Mouse (Mus musculus) layer of hippocampus, postnatal 10 days (tissue): ENCODE results near the gene Lbr. TPM values are rescaled to one million over a fixed set of nuclear protein-coding genes. Genes with fewer than 3 reads are reported as not detected.

Experiments
- DNase-seq, 2 experiments: peaks; one replicate each; pipeline ENCODE4 v3.0.0; 2021; ENCODE audit warnings: low spot score in 2 of 2
- long read RNA-seq: library from polyadenylated mRNA; stranded (forward); transcript quantifications from one replicate; pipeline ENCODE4 v2.0.0, GENCODE M21; 2023
- total RNA-seq, 2 experiments: library from RNA; stranded (reverse); gene quantifications; 2 replicates each; pipeline ENCODE4 v1.2.3; 2021

The Lbr gene
- total RNA-seq = 10 to 100 TPM; 15.0 to 17.8 TPM
- long read RNA-seq, transcript Lbr-201 (14 exons, 3,510 nt) = major isoform, 12 of 13 reads
- long read RNA-seq, partial matches to known transcripts = 0 of 13 reads
- long read RNA-seq, other reads (novel, unspliced or antisense) = 1 of 13 reads

GRCm38 (mm10) chr1:181842781-181843180 is at the start of gene Lbr:
Lbr (minus strand) TSS chr1:181843046.
- no peak for DNase-seq

DNA sequence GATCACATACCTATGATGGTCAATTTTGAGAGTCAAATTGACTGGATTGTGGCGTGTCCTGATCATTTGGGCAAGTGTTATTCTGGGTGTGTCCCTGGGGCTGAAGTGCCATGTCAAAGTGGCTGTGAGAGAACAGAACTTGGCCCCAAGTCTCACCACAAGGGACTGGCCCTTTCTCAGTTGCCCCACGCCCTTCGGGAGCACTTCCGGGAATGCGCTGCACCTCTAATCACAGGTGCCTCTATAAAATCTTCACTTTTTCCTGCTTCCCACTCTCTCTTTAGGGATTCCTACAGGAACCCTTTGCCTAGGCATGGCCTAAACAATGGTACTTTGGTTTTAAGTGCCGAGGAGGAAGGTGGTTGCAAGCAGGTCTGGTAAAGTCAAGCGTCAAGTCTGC is 46.8 kb upstream of the Lbr start:
- no peak for DNase-seq

GRCm38 (mm10) chr1:181888801-181889200 is 46.0 kb upstream of the Lbr start:
- peak; percentile 97 to 98 for DNase-seq

DNA sequence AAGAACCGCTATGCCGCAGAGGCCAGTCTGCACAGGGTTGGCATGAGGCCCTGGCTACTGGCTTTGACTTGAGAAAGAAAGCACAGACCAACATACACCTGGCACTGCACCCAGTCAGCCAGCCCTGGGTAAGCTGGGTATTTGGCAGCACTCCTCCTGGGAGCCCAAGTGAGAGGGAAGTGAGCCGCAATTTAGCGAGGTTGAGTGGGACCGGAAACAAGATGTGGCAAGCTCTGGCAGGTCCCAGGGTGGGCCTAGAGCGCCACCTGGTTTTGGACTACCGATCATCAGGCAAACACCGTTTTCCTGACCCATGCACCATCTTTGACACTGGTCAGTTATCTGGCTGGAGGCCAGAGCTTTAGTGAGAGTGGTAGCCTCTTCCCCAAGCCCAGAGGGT is 38.7 kb upstream of the Lbr start:
- DNase-seq = peak; percentile 56 to 68

GRCm38 (mm10) chr1:181880752-181881325 is 38.0 kb upstream of the Lbr start:
- peak in 1 of 2 experiments; percentile 39 for DNase-seq

GRCm38 (mm10) chr1:181878436-181878835 is 35.6 kb upstream of the Lbr start:
- peak; percentile 43 to 63 for DNase-seq

DNA sequence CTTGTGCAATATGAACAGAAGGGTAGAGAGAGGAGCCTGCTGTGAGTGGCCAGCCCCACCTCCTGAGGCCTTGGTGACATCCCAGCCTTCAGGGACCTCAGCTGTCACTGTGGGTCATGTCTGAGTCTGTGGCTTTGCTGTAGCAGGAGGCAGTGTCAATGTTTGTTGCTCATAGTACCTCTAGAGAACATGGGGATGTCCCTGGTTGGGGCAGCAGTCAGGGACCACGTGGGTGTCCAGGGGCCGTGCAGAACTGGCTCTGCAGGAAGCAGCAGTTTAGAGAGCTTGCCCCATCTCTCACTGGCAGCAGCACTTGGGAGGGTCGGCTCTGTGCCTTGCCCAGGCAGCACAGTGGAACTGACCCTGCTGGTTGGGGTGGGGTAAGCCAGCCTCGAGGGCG is 34.2 kb upstream of the Lbr start:
- no peak for DNase-seq

DNA sequence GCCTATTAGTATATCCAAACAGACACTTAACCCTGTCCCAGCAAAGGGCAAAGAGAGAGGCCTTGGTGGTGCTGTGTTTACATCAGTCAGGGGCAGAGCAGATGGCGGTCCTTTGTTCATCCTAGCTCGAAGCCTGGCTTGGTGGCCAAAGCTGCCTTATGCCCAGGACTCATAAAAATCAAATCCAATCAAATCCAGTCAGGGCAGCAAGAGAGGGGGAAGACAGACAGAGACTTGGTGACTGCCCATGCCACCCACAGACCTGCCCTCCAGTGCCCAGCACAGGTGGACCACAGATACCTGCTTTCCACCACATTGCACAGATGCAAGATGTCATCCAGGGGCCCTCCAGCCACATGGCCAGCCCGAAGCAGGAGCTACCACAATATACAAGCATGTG is 33.8 kb upstream of the Lbr start:
- no peak for DNase-seq

GRCm38 (mm10) chr1:181873086-181873920 is 30.5 kb upstream of the Lbr start:
- no peak for DNase-seq

- no peak for DNase-seq
Measured at GRCm38 (mm10) chr1:181872639-181873038, 29.8 kb upstream of the Lbr start.

- DNase-seq = no peak
Measured at GRCm38 (mm10) chr1:181866429-181867280, 23.8 kb upstream of the Lbr start.

GRCm38 (mm10) chr1:181865863-181866216 is 23.0 kb upstream of the Lbr start:
- DNase-seq = no peak

GRCm38 (mm10) chr1:181864971-181865862 is 22.4 kb upstream of the Lbr start:
- no peak for DNase-seq

GRCm38 (mm10) chr1:181863431-181863830 is 20.6 kb upstream of the Lbr start:
- no peak for DNase-seq

DNA sequence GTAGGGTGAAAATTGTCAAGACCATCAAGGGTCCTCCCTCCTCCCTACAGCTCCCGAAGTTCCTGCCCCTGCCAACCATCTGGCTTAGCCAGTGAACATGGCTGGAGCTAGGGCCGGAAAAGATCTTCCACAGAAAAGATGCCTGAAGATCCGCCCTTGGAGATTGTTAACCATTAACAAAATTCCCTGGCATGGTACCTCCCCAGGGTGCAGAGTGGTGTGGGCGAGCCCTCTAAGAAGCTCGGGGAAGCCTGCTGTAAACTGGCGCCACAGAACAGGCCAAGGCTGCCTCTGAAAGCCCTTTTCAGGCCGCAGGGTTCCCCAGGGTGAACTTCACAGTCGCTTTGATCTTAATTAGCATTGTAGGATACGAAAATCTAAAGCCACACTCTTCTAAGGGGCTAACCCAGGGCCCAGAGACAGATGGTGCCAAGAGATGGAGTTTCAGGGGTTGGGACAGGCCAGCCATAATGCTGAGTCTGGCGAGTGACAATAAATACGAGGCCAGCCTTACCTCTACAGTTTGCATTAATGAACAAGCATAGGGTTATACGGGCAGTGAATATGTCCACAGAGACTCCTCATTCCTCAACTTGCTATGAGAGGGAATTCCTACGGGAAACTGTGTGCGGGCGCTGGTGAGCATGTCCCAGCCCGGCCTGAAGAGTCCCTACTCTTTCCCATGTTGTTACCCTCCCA is 20.0 kb upstream of the Lbr start:
- DNase-seq = no peak

GRCm38 (mm10) chr1:181861181-181861902 is 18.5 kb upstream of the Lbr start:
- DNase-seq = no peak

DNA sequence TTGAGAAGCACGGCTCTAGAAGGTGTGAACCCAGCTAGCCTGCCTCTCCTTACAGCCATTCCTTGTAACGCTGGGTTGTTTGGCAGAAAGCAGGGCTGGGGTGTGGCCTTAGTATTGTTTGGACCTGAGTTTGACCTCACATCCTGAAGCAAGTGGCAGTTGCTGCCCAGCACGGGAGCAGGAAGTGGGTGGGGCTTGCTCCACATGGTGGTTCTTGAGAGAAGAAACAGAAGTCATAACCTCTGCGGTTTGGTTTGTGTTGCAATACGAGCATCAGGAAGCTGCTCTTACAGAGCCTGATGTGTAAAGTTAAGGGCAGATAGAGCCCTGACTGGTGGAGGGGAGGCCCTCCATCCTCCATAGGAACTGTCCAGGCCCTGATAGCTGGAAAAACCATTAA is 17.8 kb upstream of the Lbr start:
- no peak for DNase-seq

DNA sequence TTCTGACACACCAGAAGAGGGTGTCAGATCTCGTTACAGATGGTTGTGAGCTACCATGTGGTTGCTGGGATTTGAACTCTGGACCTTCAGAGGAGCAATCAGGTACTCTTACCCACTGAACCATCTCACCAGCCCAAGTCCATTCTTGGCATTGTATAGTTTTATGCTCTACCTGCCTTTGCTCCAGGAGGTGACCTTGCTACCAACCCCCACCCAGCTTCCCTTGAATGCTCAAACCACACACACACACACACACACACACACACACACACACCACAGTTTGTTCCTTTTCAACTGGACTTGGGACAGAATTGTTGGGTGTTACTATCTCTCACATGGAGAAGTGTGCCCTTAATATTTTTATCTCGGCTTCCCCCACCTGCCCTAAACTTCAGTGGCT is 13.5 kb upstream of the Lbr start:
- DNase-seq = no peak

- no peak for DNase-seq
Measured at GRCm38 (mm10) chr1:181854829-181855228, 12.0 kb upstream of the Lbr start.
